Mouse (Mus musculus) left cerebral cortex, postnatal 36 days (tissue): ENCODE measurements around the gene Ankrd33. TPM values are rescaled to one million over a fixed set of nuclear protein-coding genes. Genes with fewer than 3 reads are reported as not detected.

ENCODE experiments used
- total RNA-seq, 2 experiments: library from RNA; stranded (reverse); gene quantifications; 2 replicates each; pipeline ENCODE4 v1.2.3; 2021

Ankrd33 gene
- total RNA-seq, 2 experiments from 2014 or later = 0.27 TPM; not detected in 1

Other genes with a start within 250 kb of the Ankrd33 start
- gene Scn8a, start 245.9 kb upstream of the Ankrd33 start, total RNA-seq = 100 to 1,000 TPM; 222 to 250 TPM
- not detected for gene Gm47841, start 68.4 kb upstream of the Ankrd33 start, total RNA-seq
- 1 to 10 TPM; 1.5 TPM for gene Fignl2, start 37.2 kb upstream of the Ankrd33 start, total RNA-seq
- 10 to 100 TPM; 13.2 to 16.7 TPM for gene Acvrl1, start 12.8 kb downstream of the Ankrd33 start, total RNA-seq
- gene Acvr1b, start 58.3 kb downstream of the Ankrd33 start, total RNA-seq = 100 to 1,000 TPM; 110 to 118 TPM
- gene Grasp, start 108.4 kb downstream of the Ankrd33 start, total RNA-seq = 10 to 100 TPM; 76.3 to 89.5 TPM
- 100 to 1,000 TPM in 1 of 2 experiments, 10 to 100 TPM in 1; 60.5 to 156 TPM for gene Nr4a1, start 138.5 kb downstream of the Ankrd33 start, total RNA-seq
- 10 to 100 TPM; 43.5 to 45.5 TPM for gene Atg101, start 168.5 kb downstream of the Ankrd33 start, total RNA-seq
- under 1 TPM; 0.27 to 0.37 TPM for gene 6030408B16Rik, start 177.5 kb downstream of the Ankrd33 start, total RNA-seq